Comparison of ENCODE assay signal across 9 mouse cellular contexts in genomic region chr15:97581724-97582154, GRCm38 (mm10).
DNase-seq lines count a peak whose midpoint lies in the region; ATAC-seq lines count a peak whose summit lies in the region.
"Had no signal": no experiment of that assay in that cellular context is flagged by ENCODE, and none has a peak within 500 bp of the region (broad histone marks: within the 10 kb centered on the region; RNA-seq: fewer than 3 reads in every experiment).

No protein-coding gene starts in this region.

- H3K4me2 ChIP-seq in midbrain, embryonic 12.5 days (replicated peaks): no peak overlapping the region
- no peak overlapping the region for H3K4me2 ChIP-seq in midbrain, embryonic 16.5 days (ENCODE audit: low read length)
- no peak overlapping the region for H3K4me2 ChIP-seq in limb, embryonic 11.5 days (ENCODE audit: low read depth, severe bottlenecking)
- H3K4me2 ChIP-seq: embryonic facial prominence, embryonic 15.5 days had no signal

- 24% methylated on average over 13 of the region's 13 CpGs for WGBS in midbrain, embryonic 12.5 days
- 20% methylated on average over 13 of the region's 13 CpGs for WGBS in midbrain, embryonic 16.5 days
- 38% methylated on average over 13 of the region's 13 CpGs for WGBS in limb, embryonic 11.5 days

- no peaks in the 10 kb centered on the region for H3K27me3 ChIP-seq in midbrain, embryonic 12.5 days
- no peaks in the 10 kb centered on the region for H3K27me3 ChIP-seq in midbrain, embryonic 16.5 days (ENCODE audit: control insufficient read depth, insufficient read depth, low read depth, low read length)
- H3K27me3 ChIP-seq in limb, embryonic 11.5 days (ENCODE audit: control insufficient read depth, insufficient read depth, low read length): no peaks in the 10 kb centered on the region
- H3K27me3 ChIP-seq in splenic B cell, adult 2 months (ENCODE audit: control insufficient read depth, insufficient read depth, low read length, poor library complexity, severe bottlenecking): no peaks in the 10 kb centered on the region

- H3K4me3 ChIP-seq in midbrain, embryonic 12.5 days: no peak overlapping the region
- H3K4me3 ChIP-seq in midbrain, embryonic 16.5 days (ENCODE audit: low read depth, low read length): no peak overlapping the region
- no peak overlapping the region for H3K4me3 ChIP-seq in limb, embryonic 11.5 days (ENCODE audit: low read depth, low read length)
- H3K4me3 ChIP-seq: embryonic facial prominence, embryonic 15.5 days had no signal

- peaks cover 4% of the 10 kb centered on the region; the same call in 1 of the 2 replicates for H3K4me1 ChIP-seq in midbrain, embryonic 12.5 days
- H3K4me1 ChIP-seq in midbrain, embryonic 16.5 days (ENCODE audit: control insufficient read depth, insufficient read depth, low read length): peaks cover 7% of the 10 kb centered on the region; the same call in 1 of the 2 replicates
- no peaks in the 10 kb centered on the region for H3K4me1 ChIP-seq in limb, embryonic 11.5 days (ENCODE audit: control insufficient read depth, insufficient read depth, low read length)
- H3K4me1 ChIP-seq: embryonic facial prominence, embryonic 15.5 days had no signal

- DNase-seq in cerebellum, postnatal 10 days: peak; percentile 89 to 90
- DNase-seq in gastrocnemius, postnatal 36 days: peak; percentile 80 to 85
- DNase-seq in kidney, adult 8-10 months: peak; percentile 81 to 91
- peak; percentile 85 for DNase-seq in limb, embryonic 11.5 days (ENCODE audit: low spot score)
- DNase-seq in splenic B cell, adult 2 months (ENCODE audit: low read depth, low spot score): peak; percentile 80

- H3K36me3 ChIP-seq in midbrain, embryonic 12.5 days: no peaks in the 10 kb centered on the region
- no peaks in the 10 kb centered on the region for H3K36me3 ChIP-seq in midbrain, embryonic 16.5 days (ENCODE audit: control insufficient read depth, insufficient read depth, low read length)
- no peaks in the 10 kb centered on the region for H3K36me3 ChIP-seq in limb, embryonic 11.5 days (ENCODE audit: control insufficient read depth, insufficient read depth, low read length)
- no peaks in the 10 kb centered on the region for H3K36me3 ChIP-seq in splenic B cell, adult 2 months (ENCODE audit: control insufficient read depth, insufficient read depth, low read length, poor library complexity, severe bottlenecking)
- H3K36me3 ChIP-seq: embryonic facial prominence, embryonic 15.5 days had no signal

- ATAC-seq in midbrain, embryonic 12.5 days (ENCODE audit: low FRiP score, low read depth): peak; percentile 41; the same call in 1 of the 2 replicates
- ATAC-seq in midbrain, embryonic 16.5 days: no peak
- no peak; the same call in 1 of the 2 replicates for ATAC-seq in limb, embryonic 11.5 days (ENCODE audit: insufficient number of reproducible peaks, low FRiP score, low TSS enrichment, low read depth)
- peak; percentile 90 for ATAC-seq in monocyte, adult 5-6 weeks (replicated peaks; ENCODE audit: insufficient number of reproducible peaks, low FRiP score, low TSS enrichment, poor library complexity, severe bottlenecking)

- H3K9ac ChIP-seq in midbrain, embryonic 12.5 days (replicated peaks): no peak overlapping the region
- H3K9ac ChIP-seq in midbrain, embryonic 16.5 days (ENCODE audit: low read depth, low read length): no peak overlapping the region
- H3K9ac ChIP-seq in limb, embryonic 11.5 days (ENCODE audit: low read length): no peak overlapping the region
- H3K9ac ChIP-seq: embryonic facial prominence, embryonic 15.5 days had no signal

- intact Hi-C loops in gastrocnemius, postnatal 36 days (cut with DNase I): loop anchor here (5.0 kb wide), 1 partner anchor 384 kb away; no protein-coding TSS in a partner anchor

- H3K27ac ChIP-seq in midbrain, embryonic 12.5 days (replicated peaks): no peak overlapping the region
- no peak overlapping the region for H3K27ac ChIP-seq in midbrain, embryonic 16.5 days (ENCODE audit: low read length)
- H3K27ac ChIP-seq in limb, embryonic 11.5 days (replicated peaks; ENCODE audit: low read depth, low read length): no peak overlapping the region
- H3K27ac ChIP-seq: embryonic facial prominence, embryonic 15.5 days had no signal

- H3K9me3 ChIP-seq in midbrain, embryonic 12.5 days: no peaks in the 10 kb centered on the region
- H3K9me3 ChIP-seq in midbrain, embryonic 16.5 days (replicated peaks; ENCODE audit: control insufficient read depth, low read length, poor library complexity, severe bottlenecking): no peaks in the 10 kb centered on the region
- H3K9me3 ChIP-seq in limb, embryonic 11.5 days (ENCODE audit: control insufficient read depth, low read length): no peaks in the 10 kb centered on the region
- H3K9me3 ChIP-seq: embryonic facial prominence, embryonic 15.5 days had no signal

Comparison
In these comparisons a context has a peak if more than half of its experiments do, and no peak if none do; other contexts are left out.
1. ATAC-seq: peak in midbrain, embryonic 12.5 days (single experiment) and monocyte, adult 5-6 weeks (single experiment); none in midbrain, embryonic 16.5 days (single experiment) and limb, embryonic 11.5 days (single experiment).
2. Peak in every context shown above with its lines, with median percentiles within 50 percentile points of each other: DNase-seq.